Mouse (Mus musculus) embryonic facial prominence, embryonic 11.5 days (tissue): ENCODE data around the gene Soat2. TPM values are rescaled to one million over a fixed set of nuclear protein-coding genes. Genes with fewer than 3 reads are reported as not detected.

Experiments used
- ATAC-seq: fragments of 200-750 bp; cut with Nextera tagmentation; replicated peaks from 2 replicates; pipeline ENCODE4 v1.8.0; 2017; ENCODE audit warnings: low read depth; ENCODE audit not compliant: insufficient number of reproducible peaks, low FRiP score, low TSS enrichment
- DNase-seq: peaks from one replicate; pipeline ENCODE4 v3.0.0-alpha.2; 2015; ENCODE audit warnings: low spot score
- H3K27ac ChIP-seq: fragments of 300-500 bp; sonication (generic); replicated peaks from 2 replicates; pipeline ENCODE4 v1.5.1; 2014; ENCODE audit warnings: mild to moderate bottlenecking, low read depth, low read length, control low read depth
- H3K27me3 ChIP-seq: fragments of 300-500 bp; sonication (generic); 2 replicates; pipeline ENCODE4 v1.6.1; 2014; ENCODE audit warnings: mild to moderate bottlenecking, low read length, moderate library complexity, mixed read lengths; ENCODE audit not compliant: control insufficient read depth, insufficient read depth
- H3K36me3 ChIP-seq: fragments of 300-500 bp; sonication (generic); replicated peaks from 2 replicates; pipeline ENCODE4 v1.6.1; 2014; ENCODE audit warnings: low read depth, mild to moderate bottlenecking, low read length, moderate library complexity, mixed read lengths; ENCODE audit not compliant: control insufficient read depth, insufficient read depth
- H3K4me1 ChIP-seq: fragments of 300-500 bp; sonication (generic); 2 replicates; pipeline ENCODE4 v1.6.1; 2014; ENCODE audit warnings: low read length, mixed read lengths; ENCODE audit not compliant: control insufficient read depth, insufficient read depth
- H3K4me2 ChIP-seq: fragments of 300-500 bp; sonication (generic); 2 replicates; pipeline ENCODE4 v1.6.1; 2014; ENCODE audit warnings: low read depth, mild to moderate bottlenecking, control low read depth, low read length, moderate library complexity
- H3K4me3 ChIP-seq: fragments of 300-500 bp; sonication (generic); 2 replicates; pipeline ENCODE4 v1.5.1; 2014; ENCODE audit warnings: low read depth, low read length, control low read depth
- H3K9ac ChIP-seq: fragments of 300-500 bp; sonication (generic); replicated peaks from 2 replicates; pipeline ENCODE4 v1.6.1; 2014; ENCODE audit warnings: mild to moderate bottlenecking, control low read depth, low read length
- H3K9me3 ChIP-seq: fragments of 300-500 bp; sonication (generic); replicated peaks from 2 replicates; pipeline ENCODE4 v1.6.1; 2016; ENCODE audit warnings: mild to moderate bottlenecking, low read length, inconsistent platforms, mixed read lengths; ENCODE audit not compliant: control insufficient read depth
- WGBS: fragments of 180-500 bp; shearing (Covaris S2); extraction: QIAGEN DNeasy Blood & Tissue Kit; methylation state at CpG from one replicate; pipeline ENCODE4 v1.1.7; 2014; 5-methylcytosine and 5-hydroxymethylcytosine counted together
- polyA plus RNA-seq: library from polyadenylated mRNA; unstranded; fragments of >200 nt; fragmentation: Nextera tagmentation; extraction: Ambion mirVana; gene quantifications from 2 replicates; pipeline ENCODE4 v1.2.1, GENCODE M21; 2014

The Soat2 gene
- polyA plus RNA-seq, 1 experiment from 2014 or later = not detected

DNA sequence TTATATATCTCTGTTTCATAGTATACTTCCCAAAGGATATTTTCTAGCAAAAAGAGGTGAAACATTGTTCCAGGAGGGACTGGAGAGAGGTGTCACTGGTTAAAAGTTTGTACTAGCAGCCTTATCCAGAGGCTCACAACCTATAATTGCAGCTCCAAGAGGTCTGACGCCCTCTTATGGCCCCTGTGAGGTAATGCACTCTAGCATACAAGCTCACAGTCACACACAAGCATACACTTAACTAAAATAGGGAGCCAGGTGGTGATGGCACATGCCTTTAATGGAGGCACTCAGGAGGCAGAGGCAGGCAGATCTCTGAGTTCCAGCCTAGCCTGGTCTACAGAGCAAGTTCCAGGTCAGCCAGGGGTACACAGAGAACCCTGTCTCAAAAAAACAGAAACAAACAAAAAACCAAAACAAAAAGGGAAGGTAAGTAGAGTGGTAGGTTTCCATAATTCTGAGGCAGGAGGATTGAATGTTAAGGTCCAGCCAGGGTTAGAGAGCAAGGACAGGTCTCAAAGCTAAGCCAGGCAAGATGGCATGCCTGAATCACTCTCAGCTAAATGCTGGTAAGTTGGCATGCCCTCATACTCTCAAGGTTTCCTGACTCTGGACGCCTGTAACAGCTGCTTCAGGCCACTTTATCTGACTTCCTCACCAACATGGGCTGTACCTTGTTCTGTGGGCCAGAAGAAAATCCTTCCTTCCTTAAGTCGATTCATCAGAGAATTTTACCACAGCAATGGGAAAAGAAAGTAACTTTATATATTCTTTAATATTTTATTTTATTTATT is 13.8 kb downstream of the Soat2 start:
- ATAC-seq (no peak), DNase-seq (no peak)
- Histone ChIP-seq H3K4me1 (no peaks in the 10 kb centered on the region), H3K27me3 (no peaks in the 10 kb centered on the region), H3K27ac (no peak overlapping the region), H3K36me3 (no peaks in the 10 kb centered on the region), H3K9ac (no peak overlapping the region), H3K4me2 (no peak overlapping the region), H3K4me3 (no peak overlapping the region), H3K9me3 (no peaks in the 10 kb centered on the region)
- 65% methylated on average over 3 of the region's 3 CpGs for WGBS

DNA sequence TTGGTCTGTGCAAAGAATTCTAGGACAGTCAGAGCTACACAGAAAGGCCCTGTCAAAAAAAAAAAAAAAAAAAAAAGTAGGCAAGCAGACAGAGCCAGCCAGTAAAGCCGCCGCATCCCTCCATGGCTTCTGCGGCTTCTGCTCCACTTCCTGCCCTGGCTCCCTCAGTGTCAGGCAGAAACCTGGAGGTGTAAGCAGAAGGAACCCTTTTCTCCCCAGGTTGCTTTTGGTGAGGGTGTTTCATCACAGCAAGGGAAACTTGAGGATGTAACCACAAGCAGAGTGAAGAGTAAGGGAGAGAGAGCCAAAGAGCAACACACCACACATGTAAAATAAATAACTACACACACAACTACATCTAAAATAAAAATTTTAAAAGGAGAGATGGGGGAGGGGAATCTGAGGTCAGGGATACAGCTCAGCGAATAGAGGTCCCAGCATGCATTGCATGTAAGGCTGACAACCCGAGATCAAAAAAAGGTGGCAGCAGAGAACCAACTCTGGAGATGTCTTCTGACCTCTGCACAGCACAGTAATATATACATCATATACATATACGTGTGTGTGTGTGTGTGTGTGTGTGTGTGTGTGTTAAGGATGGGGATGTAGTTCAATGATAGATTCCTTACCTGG is 15.3 kb downstream of the Soat2 start:
- WGBS = 30% methylated on average over 6 of the region's 6 CpGs
- Histone ChIP-seq H3K36me3 (no peaks in the 10 kb centered on the region), H3K9me3 (no peaks in the 10 kb centered on the region), H3K27me3 (no peaks in the 10 kb centered on the region), H3K4me2 (no peak overlapping the region), H3K27ac (no peak overlapping the region), H3K4me1 (no peaks in the 10 kb centered on the region), H3K4me3 (no peak overlapping the region), H3K9ac (no peak overlapping the region; the same call in 1 of the 2 replicates)
- ATAC-seq = no peak
- peak; percentile 26 for DNase-seq

DNA sequence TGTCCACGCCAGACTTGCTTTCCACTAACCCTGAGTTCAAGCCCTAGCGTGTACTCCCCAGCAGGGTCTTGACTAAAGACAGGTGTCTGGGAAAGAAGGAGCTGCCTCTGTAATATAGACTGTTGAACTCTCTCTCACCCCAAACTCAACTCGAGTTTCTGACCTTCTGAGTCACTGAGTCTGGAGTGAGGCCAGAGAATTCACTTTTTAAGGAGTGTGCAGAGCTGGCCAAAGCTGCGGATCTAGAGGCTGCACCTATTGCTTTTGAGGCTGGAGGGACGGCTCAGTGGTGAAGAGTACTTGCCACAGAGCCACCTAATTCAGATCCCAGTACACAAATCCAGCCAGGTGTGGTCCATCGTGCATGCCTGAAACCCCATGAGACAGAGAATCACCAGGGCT is 17.3 kb downstream of the Soat2 start:
- DNase-seq = peak; percentile 72
- ATAC-seq = peak; percentile 63; the same call in 1 of the 2 replicates
- H3K27me3 ChIP-seq = no peaks in the 10 kb centered on the region
- H3K27ac ChIP-seq = peak overlapping the region; percentile 29; the same call in 1 of the 2 replicates
- no peaks in the 10 kb centered on the region for H3K9me3 ChIP-seq
- H3K4me3 ChIP-seq = no peak overlapping the region
- H3K4me2 ChIP-seq = no peak overlapping the region
- no peaks in the 10 kb centered on the region for H3K36me3 ChIP-seq
- H3K4me1 ChIP-seq = no peaks in the 10 kb centered on the region
- no peak overlapping the region for H3K9ac ChIP-seq
- WGBS = 29% methylated on average over 6 of the region's 6 CpGs

DNA sequence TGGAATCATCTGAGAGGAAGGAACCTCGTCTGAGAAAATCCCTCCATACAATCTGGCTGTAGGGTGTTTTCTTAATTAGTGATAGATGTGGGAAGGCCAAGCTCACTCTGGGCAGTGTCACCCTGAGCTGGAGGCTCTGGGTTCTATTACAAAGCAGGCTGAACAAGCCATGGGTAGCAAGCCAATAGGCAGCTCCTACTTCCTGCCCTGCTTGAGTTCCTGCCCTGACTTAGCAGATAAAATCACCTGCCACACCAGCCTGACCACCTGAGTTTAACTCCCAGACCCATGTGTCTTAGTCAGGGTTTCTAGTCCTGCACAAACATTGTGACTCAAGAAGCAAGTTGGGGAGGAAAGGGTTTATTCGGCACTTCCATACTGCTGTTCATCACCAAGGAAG is 18.7 kb downstream of the Soat2 start:
- H3K27ac ChIP-seq = no peak overlapping the region
- H3K9ac ChIP-seq = no peak overlapping the region
- ATAC-seq (no peak), DNase-seq (no peak)
- no peaks in the 10 kb centered on the region for H3K4me1 ChIP-seq
- H3K4me2 ChIP-seq = no peak overlapping the region
- H3K4me3 ChIP-seq = no peak overlapping the region
- H3K36me3 ChIP-seq = no peaks in the 10 kb centered on the region
- no peaks in the 10 kb centered on the region for H3K9me3 ChIP-seq
- WGBS = 59% methylated on average over 2 of the region's 2 CpGs
- no peaks in the 10 kb centered on the region for H3K27me3 ChIP-seq

DNA sequence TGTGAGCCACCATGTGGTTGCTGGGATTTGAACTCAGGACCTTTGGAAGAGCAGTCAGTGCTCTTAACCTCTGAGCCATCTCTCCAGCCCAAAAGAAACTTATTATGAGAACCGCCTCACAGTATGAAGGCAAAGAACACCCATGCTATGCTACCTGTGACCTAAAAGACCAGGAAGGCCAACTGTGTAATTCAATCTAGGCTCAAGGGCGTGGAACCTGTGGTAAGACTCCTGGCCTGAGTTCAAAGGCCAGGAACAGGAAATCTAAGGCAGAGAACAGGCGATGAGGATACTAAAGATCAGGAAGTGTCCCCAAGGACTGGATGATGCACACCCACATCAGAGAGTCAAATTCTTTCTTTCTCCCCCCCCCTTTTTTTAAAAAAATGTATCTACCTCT is 23.3 kb downstream of the Soat2 start:
- H3K27me3 ChIP-seq = no peaks in the 10 kb centered on the region
- no peaks in the 10 kb centered on the region for H3K4me1 ChIP-seq
- H3K4me2 ChIP-seq = no peak overlapping the region
- no peak overlapping the region for H3K9ac ChIP-seq
- no peak overlapping the region for H3K4me3 ChIP-seq
- no peak for DNase-seq
- H3K9me3 ChIP-seq = no peaks in the 10 kb centered on the region
- no peaks in the 10 kb centered on the region for H3K36me3 ChIP-seq
- WGBS = 63% methylated on average over 3 of the region's 3 CpGs
- ATAC-seq = no peak
- H3K27ac ChIP-seq = no peak overlapping the region

DNA sequence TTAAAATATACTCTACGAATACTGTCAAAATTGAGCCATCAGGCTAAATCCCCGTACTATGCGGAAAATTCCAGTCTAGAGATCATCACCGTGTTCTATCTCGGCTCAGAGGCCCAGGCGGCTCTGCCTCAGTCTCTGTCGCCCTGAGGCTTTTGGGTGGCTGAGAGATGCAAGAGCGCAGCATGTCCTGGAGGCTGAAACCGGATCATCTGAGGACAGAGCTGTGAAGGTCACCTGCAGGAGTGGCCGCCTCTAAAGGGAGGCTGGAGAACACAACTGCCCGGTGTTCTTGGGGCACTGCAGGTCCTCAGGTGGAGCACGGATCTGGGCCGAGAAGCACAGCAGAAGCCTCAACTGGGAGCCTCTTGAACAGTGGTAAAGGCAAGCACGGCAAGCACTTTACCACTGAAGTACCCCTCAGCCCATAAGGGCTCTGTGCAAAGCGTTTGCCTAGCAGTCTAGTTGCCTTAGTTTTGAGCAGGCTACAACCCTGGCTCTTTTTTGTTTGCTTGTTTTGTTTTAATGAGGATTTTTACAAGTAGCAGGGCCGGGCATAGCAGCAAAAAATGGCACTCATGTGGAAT is 25.5 kb downstream of the Soat2 start:
- no peak overlapping the region for H3K27ac ChIP-seq
- WGBS = 85% methylated on average over 16 of the region's 16 CpGs
- no peaks in the 10 kb centered on the region for H3K9me3 ChIP-seq
- H3K27me3 ChIP-seq = no peaks in the 10 kb centered on the region
- H3K4me2 ChIP-seq = no peak overlapping the region
- no peaks in the 10 kb centered on the region for H3K4me1 ChIP-seq
- DNase-seq = no peak
- H3K36me3 ChIP-seq = no peaks in the 10 kb centered on the region
- no peak for ATAC-seq
- H3K4me3 ChIP-seq = no peak overlapping the region
- no peak overlapping the region for H3K9ac ChIP-seq

DNA sequence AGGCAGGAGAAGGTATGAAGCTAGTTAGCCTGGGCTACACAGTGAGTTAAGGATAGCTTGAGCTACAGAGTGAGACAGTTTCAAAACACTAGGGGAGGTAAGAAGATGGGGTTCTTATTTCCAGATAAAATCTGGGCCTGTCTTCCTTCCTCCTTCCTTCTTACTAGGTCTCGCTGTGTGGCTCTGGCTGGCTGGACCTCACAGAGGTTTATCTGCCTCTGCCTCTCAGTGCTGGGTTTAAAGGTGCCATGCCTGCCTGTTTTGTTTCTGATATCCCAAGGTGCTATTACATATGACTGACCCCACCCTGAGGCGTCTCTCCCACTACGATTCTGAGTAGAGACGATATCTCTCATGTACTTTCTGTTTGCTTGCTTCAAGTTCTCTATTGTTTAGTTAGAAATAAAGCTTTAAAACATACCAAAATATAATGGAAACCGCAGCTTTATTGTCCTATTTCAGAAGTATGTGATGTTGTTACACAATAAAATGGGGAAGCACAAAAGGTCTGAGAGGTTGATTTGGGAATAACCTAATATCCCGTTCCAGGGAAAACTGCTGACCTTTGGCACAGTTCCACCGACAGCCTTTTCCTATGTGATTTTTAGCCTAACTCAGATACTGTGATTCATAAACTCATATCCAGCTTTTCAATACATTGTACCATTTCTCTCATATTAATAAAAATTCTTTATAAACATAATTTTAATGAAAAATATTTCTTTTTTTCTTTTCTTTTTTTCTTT is 26.4 kb downstream of the Soat2 start:
- no peak for ATAC-seq
- no peaks in the 10 kb centered on the region for H3K4me1 ChIP-seq
- H3K4me3 ChIP-seq = no peak overlapping the region
- no peak overlapping the region for H3K9ac ChIP-seq
- H3K27me3 ChIP-seq = no peaks in the 10 kb centered on the region
- H3K4me2 ChIP-seq = no peak overlapping the region
- no peaks in the 10 kb centered on the region for H3K9me3 ChIP-seq
- H3K27ac ChIP-seq = no peak overlapping the region
- WGBS = 89% methylated on average over 7 of the region's 7 CpGs
- no peak for DNase-seq
- H3K36me3 ChIP-seq = no peaks in the 10 kb centered on the region
